Mouse (Mus musculus): ENCODE results near the gene Taf8. TPM values are rescaled to one million over a fixed set of nuclear protein-coding genes. Genes with fewer than 3 reads are reported as not detected.

The Taf8 gene
- polyA plus RNA-seq, 1 experiment from 2014 or later: 32.4 TPM

- H3K36me3 ChIP-seq: no peaks in the 10 kb centered on the region
- no peak; the same call in 1 of the 2 replicates for ATAC-seq (ENCODE audit: insufficient number of reproducible peaks, low FRiP score, low TSS enrichment, low read depth)
- peaks cover 29% of the 10 kb centered on the region for H3K4me1 ChIP-seq
- no peaks in the 10 kb centered on the region for H3K9me3 ChIP-seq (replicated peaks)
- no peak overlapping the region for H3K4me3 ChIP-seq (replicated peaks)
- H3K9ac ChIP-seq: no peak overlapping the region
- no peak overlapping the region for H3K4me2 ChIP-seq (replicated peaks)
- 47% methylated on average over 8 of the region's 8 CpGs for WGBS
- H3K27ac ChIP-seq (replicated peaks): no peak overlapping the region
- no peaks in the 10 kb centered on the region for H3K27me3 ChIP-seq
These were observed 47.4 kb downstream of the Taf8 start for GRCm38 (mm10) chr17:47454675-47455074.

DNA sequence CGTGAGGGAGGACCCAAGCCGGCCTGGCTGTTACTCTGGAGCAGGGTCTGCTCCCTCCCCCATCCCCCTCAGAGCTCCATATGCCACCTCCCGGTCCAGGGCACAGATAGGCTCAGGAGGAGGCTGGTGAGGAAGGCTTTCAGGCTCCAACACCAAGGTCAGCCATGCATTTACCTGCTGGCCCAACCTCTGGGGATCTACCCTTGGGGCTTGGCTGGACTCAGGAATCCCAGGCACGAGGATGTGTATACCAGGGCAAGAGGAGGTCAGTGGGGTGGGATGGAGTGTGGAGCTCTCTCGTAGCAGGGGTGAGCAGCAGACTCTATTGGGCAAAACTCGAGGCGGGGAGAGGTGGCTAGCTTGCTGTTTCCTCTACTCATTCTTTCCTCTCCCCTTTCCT is 49.2 kb downstream of the Taf8 start:
- H3K9me3 ChIP-seq (replicated peaks): no peaks in the 10 kb centered on the region
- no peak overlapping the region for H3K4me2 ChIP-seq (replicated peaks)
- ATAC-seq (ENCODE audit: insufficient number of reproducible peaks, low FRiP score, low TSS enrichment, low read depth): no peak
- no peak overlapping the region for H3K4me3 ChIP-seq (replicated peaks)
- no peaks in the 10 kb centered on the region for H3K27me3 ChIP-seq
- H3K36me3 ChIP-seq: no peaks in the 10 kb centered on the region
- no peak overlapping the region for H3K9ac ChIP-seq
- peaks cover 43% of the 10 kb centered on the region for H3K4me1 ChIP-seq
- whole genome bisulfite sequencing: 51% methylated on average over 7 of the region's 7 CpGs
- no peak overlapping the region for H3K27ac ChIP-seq (replicated peaks)

GRCm38 (mm10) chr17:47450880-47451565 is 51.1 kb downstream of the Taf8 start:
- Histone ChIP-seq H3K27me3 (no peaks in the 10 kb centered on the region), H3K4me2 (replicated peaks) (no peak overlapping the region), H3K9me3 (replicated peaks) (no peaks in the 10 kb centered on the region), H3K9ac (no peak overlapping the region), H3K27ac (replicated peaks) (peak overlapping the region; percentile 11; the same call in 1 of the 2 replicates), H3K36me3 (no peaks in the 10 kb centered on the region), H3K4me1 (peaks cover 43% of the 10 kb centered on the region), H3K4me3 (replicated peaks) (no peak overlapping the region)
- WGBS: 53% methylated on average over 12 of the region's 12 CpGs
- no peak for ATAC-seq (ENCODE audit: insufficient number of reproducible peaks, low FRiP score, low TSS enrichment, low read depth)

- no peaks in the 10 kb centered on the region for H3K36me3 ChIP-seq
- no peaks in the 10 kb centered on the region for H3K9me3 ChIP-seq (replicated peaks)
- WGBS: 28% methylated on average over 7 of the region's 7 CpGs
- 0 out of 2 replicates have a peak overlapping the region, but pooled peaks have one; percentile 22 for H3K27ac ChIP-seq (replicated peaks)
- peaks cover 43% of the 10 kb centered on the region for H3K4me1 ChIP-seq
- H3K4me2 ChIP-seq (replicated peaks): no peak overlapping the region
- H3K27me3 ChIP-seq: no peaks in the 10 kb centered on the region
- no peak overlapping the region for H3K9ac ChIP-seq
- no peak overlapping the region for H3K4me3 ChIP-seq (replicated peaks)
- peak; percentile 56 for ATAC-seq (ENCODE audit: insufficient number of reproducible peaks, low FRiP score, low TSS enrichment, low read depth)
These were observed 51.9 kb downstream of the Taf8 start for GRCm38 (mm10) chr17:47450239-47450638.

- no peaks in the 10 kb centered on the region for H3K27me3 ChIP-seq
- no peak for ATAC-seq (ENCODE audit: insufficient number of reproducible peaks, low FRiP score, low TSS enrichment, low read depth)
- H3K27ac ChIP-seq (replicated peaks): peak overlapping the region; percentile 22; the same call in 1 of the 2 replicates
- H3K4me2 ChIP-seq (replicated peaks): no peak overlapping the region
- H3K4me1 ChIP-seq: peaks cover 39% of the 10 kb centered on the region
- H3K9me3 ChIP-seq (replicated peaks): no peaks in the 10 kb centered on the region
- no peak overlapping the region for H3K4me3 ChIP-seq (replicated peaks)
- no peak overlapping the region; the same call in 1 of the 2 replicates for H3K9ac ChIP-seq
- WGBS: 64% methylated on average over 5 of the region's 5 CpGs
- no peaks in the 10 kb centered on the region for H3K36me3 ChIP-seq
These were observed 52.7 kb downstream of the Taf8 start for GRCm38 (mm10) chr17:47449432-47449831.

DNA sequence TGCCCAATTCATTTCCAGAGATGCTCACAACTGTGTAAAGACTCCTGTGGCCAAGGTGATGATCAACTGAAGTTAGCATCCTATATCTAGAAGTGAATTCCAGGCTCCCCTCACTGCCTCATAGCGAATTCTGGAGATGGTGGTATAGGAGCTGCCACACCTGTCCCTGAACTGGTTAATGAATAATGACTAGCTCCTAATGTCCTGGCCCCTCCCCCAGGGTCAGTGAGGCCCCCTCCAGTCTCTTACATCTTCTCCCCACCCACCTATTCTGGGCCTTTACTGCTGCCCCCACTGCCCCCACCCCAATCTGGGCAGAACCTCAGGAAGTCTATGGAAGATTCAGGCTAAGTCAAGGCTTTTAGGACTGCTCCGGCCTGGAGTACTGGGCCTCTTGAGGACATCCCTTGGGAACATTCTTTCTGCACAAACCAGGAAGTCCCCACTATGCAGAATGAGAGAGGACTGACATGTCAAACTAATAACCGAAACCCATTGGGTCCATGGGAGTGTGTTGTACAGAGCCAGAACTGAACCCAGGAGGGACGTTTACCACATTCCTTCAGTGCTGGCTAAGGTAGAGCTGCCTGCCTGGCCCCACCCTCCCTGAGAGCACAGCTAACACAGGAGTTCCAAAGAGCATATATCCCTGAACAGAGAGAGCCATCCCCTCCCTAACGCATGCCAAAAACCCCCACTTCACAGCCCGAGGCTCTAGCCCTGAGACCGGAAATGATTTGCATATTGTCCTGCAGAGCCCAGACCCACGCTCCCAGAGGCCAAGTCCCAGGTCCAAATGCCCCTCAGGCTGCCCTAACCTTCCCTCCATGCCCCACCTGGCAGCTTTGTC is 53.3 kb downstream of the Taf8 start:
- no peak for ATAC-seq (ENCODE audit: insufficient number of reproducible peaks, low FRiP score, low TSS enrichment, low read depth)
- no peaks in the 10 kb centered on the region for H3K9me3 ChIP-seq (replicated peaks)
- 31% methylated on average over 8 of the region's 8 CpGs for WGBS
- H3K4me3 ChIP-seq (replicated peaks): no peak overlapping the region
- H3K36me3 ChIP-seq: no peaks in the 10 kb centered on the region
- no peaks in the 10 kb centered on the region for H3K27me3 ChIP-seq
- no peak overlapping the region for H3K4me2 ChIP-seq (replicated peaks)
- H3K9ac ChIP-seq: no peak overlapping the region; the same call in 1 of the 2 replicates
- 0 out of 2 replicates have a peak overlapping the region, but pooled peaks have one; percentile 22 for H3K27ac ChIP-seq (replicated peaks)
- H3K4me1 ChIP-seq: peaks cover 39% of the 10 kb centered on the region

DNA sequence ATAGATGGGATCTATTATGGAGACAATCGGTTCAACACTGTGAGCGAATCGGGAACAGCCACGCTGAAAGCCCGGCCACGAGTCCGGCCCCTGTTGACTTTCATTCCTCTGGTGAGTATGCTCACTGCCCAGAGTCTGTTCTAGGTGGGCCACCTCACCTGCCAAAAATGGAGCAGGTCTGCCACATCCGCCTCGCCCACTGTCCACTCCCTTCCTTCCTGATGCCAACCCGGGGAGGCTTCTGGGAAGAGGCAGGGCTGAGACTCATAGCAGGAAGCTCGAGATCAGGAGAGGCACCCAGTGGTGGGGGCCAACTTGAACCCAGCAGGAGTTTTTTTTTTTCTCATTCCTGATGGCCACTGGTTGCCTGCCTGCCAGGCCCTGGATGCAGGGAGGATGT is 55.5 kb downstream of the Taf8 start:
- no peaks in the 10 kb centered on the region for H3K36me3 ChIP-seq
- H3K27ac ChIP-seq (replicated peaks): no peak overlapping the region
- WGBS: 88% methylated on average over 11 of the region's 11 CpGs
- no peak overlapping the region for H3K4me2 ChIP-seq (replicated peaks)
- ATAC-seq (ENCODE audit: insufficient number of reproducible peaks, low FRiP score, low TSS enrichment, low read depth): no peak
- peaks cover 31% of the 10 kb centered on the region for H3K4me1 ChIP-seq
- H3K27me3 ChIP-seq: no peaks in the 10 kb centered on the region
- no peaks in the 10 kb centered on the region for H3K9me3 ChIP-seq (replicated peaks)
- H3K4me3 ChIP-seq (replicated peaks): no peak overlapping the region
- no peak overlapping the region for H3K9ac ChIP-seq

DNA sequence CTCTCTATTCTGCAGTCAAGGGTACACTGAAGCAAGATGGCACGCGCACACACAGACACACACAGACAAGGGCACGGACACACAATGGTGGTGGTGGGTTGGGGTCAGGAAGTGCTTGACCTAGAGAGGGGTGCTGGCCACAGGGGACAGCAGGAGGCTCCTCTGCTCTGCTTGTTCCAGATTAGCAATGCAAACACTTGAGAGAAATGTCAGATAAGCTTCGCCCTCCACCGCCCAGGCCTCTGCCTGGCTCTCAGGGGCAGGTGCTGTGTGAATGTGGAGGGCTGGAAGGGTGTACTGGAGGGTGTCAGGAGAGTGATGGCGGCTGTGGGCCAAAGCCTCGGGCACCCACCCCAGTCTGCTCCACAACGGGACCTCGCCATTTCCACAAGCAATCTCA is 56.1 kb downstream of the Taf8 start:
- no peak overlapping the region for H3K27ac ChIP-seq (replicated peaks)
- H3K4me3 ChIP-seq (replicated peaks): no peak overlapping the region
- no peaks in the 10 kb centered on the region for H3K9me3 ChIP-seq (replicated peaks)
- H3K9ac ChIP-seq: no peak overlapping the region
- no peaks in the 10 kb centered on the region for H3K36me3 ChIP-seq
- H3K4me2 ChIP-seq (replicated peaks): no peak overlapping the region
- no peaks in the 10 kb centered on the region for H3K27me3 ChIP-seq
- 78% methylated on average over 9 of the region's 9 CpGs for WGBS
- H3K4me1 ChIP-seq: peaks cover 25% of the 10 kb centered on the region
- no peak for ATAC-seq (ENCODE audit: insufficient number of reproducible peaks, low FRiP score, low TSS enrichment, low read depth)

DNA sequence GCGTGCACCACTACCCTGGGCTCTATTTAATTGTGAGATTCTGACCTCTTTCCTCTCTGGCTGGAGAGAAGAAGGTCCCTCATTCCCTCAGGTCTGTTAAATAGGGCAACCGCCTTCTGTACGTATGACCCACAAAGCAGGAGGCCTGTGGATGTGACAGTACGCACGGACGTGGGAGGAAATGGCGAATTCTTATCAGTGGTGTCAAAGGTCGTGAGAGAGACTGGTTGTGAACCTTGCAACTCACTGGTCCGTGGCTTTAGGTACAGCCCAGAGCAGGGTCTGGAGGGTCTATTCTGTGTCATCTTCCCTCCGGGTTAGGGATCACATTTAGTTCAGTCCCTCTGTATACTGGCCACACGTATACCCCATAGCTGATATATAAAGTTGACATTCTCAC is 56.6 kb downstream of the Taf8 start:
- H3K27ac ChIP-seq (replicated peaks): no peak overlapping the region
- no peak overlapping the region for H3K4me3 ChIP-seq (replicated peaks)
- H3K36me3 ChIP-seq: no peaks in the 10 kb centered on the region
- 76% methylated on average over 11 of the region's 11 CpGs for WGBS
- no peaks in the 10 kb centered on the region for H3K27me3 ChIP-seq
- H3K9ac ChIP-seq: no peak overlapping the region
- peaks cover 23% of the 10 kb centered on the region for H3K4me1 ChIP-seq
- no peak for ATAC-seq (ENCODE audit: insufficient number of reproducible peaks, low FRiP score, low TSS enrichment, low read depth)
- no peaks in the 10 kb centered on the region for H3K9me3 ChIP-seq (replicated peaks)
- no peak overlapping the region for H3K4me2 ChIP-seq (replicated peaks)

GRCm38 (mm10) chr17:47444113-47444512 is 58.0 kb downstream of the Taf8 start:
- H3K36me3 ChIP-seq: no peaks in the 10 kb centered on the region
- H3K4me2 ChIP-seq (replicated peaks): no peak overlapping the region
- H3K27me3 ChIP-seq: no peaks in the 10 kb centered on the region
- no peak overlapping the region for H3K9ac ChIP-seq
- ATAC-seq (ENCODE audit: insufficient number of reproducible peaks, low FRiP score, low TSS enrichment, low read depth): no peak
- WGBS: 68% methylated on average over 6 of the region's 6 CpGs
- H3K4me1 ChIP-seq: peaks cover 21% of the 10 kb centered on the region
- H3K27ac ChIP-seq (replicated peaks): no peak overlapping the region
- no peak overlapping the region for H3K4me3 ChIP-seq (replicated peaks)
- no peaks in the 10 kb centered on the region for H3K9me3 ChIP-seq (replicated peaks)

DNA sequence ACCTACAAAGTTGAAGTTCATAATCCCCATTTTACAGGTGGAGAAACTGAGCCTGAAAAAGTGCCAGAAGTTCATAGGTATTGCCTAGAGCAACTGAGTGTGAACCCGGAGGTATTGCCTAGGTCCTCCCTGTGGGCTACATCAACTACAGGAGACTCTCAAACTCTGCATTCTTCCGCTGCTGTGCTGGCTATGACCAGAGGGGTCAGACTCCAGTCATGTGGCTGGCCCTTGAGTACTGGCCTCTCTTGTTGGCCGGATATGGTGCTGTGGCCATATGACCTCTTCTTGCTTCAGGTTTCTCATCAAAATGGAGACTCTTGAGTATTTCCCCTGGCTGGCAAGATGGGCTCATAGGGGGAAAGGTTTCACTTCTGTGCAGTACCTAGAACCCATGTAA is 59.8 kb downstream of the Taf8 start:
- no peak for ATAC-seq (ENCODE audit: insufficient number of reproducible peaks, low FRiP score, low TSS enrichment, low read depth)
- H3K4me1 ChIP-seq: peaks cover 22% of the 10 kb centered on the region
- H3K36me3 ChIP-seq: no peaks in the 10 kb centered on the region
- H3K4me2 ChIP-seq (replicated peaks): no peak overlapping the region
- no peaks in the 10 kb centered on the region for H3K9me3 ChIP-seq (replicated peaks)
- H3K27me3 ChIP-seq: peaks cover 10% of the 10 kb centered on the region
- no peak overlapping the region for H3K4me3 ChIP-seq (replicated peaks)
- H3K27ac ChIP-seq (replicated peaks): no peak overlapping the region
- H3K9ac ChIP-seq: no peak overlapping the region
- WGBS: 78% methylated on average over 3 of the region's 3 CpGs
